Mouse (Mus musculus) brain, embryonic 14.5 days (tissue): ENCODE results near the gene Mki67.

Source experiments
- CTCF ChIP-seq: fragments of 200-500 bp; IDR thresholded peaks from 2 replicates; pipeline ENCODE4 v1.5.1; 2012; ENCODE audit warnings: inconsistent platforms, mild to moderate bottlenecking, moderate library complexity, borderline replicate concordance; ENCODE audit not compliant: insufficient read depth, insufficient read length; ENCODE audit errors: extremely low read depth
- POLR2A ChIP-seq: fragments of 200-500 bp; IDR thresholded peaks from 2 replicates; pipeline ENCODE4 v1.6.1; 2012; ENCODE audit warnings: mild to moderate bottlenecking, inconsistent platforms, borderline replicate concordance; ENCODE audit not compliant: poor library complexity, insufficient read depth, insufficient read length, severe bottlenecking; ENCODE audit errors: extremely low read depth

GRCm38 (mm10) chr7:135654288-135654687 lies 61.9 kb downstream of the Mki67 start:
- TF ChIP-seq CTCF (no peak), POLR2A (no peak)
